ENCODE assay signal across 7 mouse cellular contexts in genomic region chr13:23516822-23517602, GRCm38 (mm10). TPM values are rescaled to one million over a fixed set of nuclear protein-coding genes. Genes with fewer than 3 reads are reported as not detected.
A peak's percentile ranks its signal among the peaks of the same experiment; 100 is the strongest.
DNase-seq lines count a peak whose midpoint lies in the region; ATAC-seq and TF ChIP-seq lines count a peak whose summit lies in the region.

No protein-coding gene starts in this region.

- under 1% methylated on average over 19 of the region's 19 CpGs for WGBS in hindbrain, embryonic 15.5 days
- under 1% methylated on average over 19 of the region's 19 CpGs for WGBS in small intestine, adult 2 months

- H3K27me3 ChIP-seq in hindbrain, embryonic 15.5 days = no peaks in the 10 kb centered on the region
- no peaks in the 10 kb centered on the region for H3K27me3 ChIP-seq in small intestine, adult 2 months (ENCODE audit: control insufficient read depth, insufficient read depth, low read length)

- intact Hi-C loops in left cerebral cortex, postnatal 25 days (cut with DNase I) = loop anchor here (1.0 to 10.0 kb wide), 4 partner anchors 80 to 1572 kb away; partner anchors contain the start of genes Zfp184 and Zfp322a

- H3K9ac ChIP-seq in hindbrain, embryonic 15.5 days = peak overlapping the region; percentile 29; the same call in 1 of the 2 replicates

- no peak for TF ChIP-seq CTCF in small intestine, adult 2 months (IDR thresholded peaks at IDR 0.05; ENCODE audit: extremely low read depth, insufficient read length, insufficient replicate concordance, low read depth, low read length)

- TF ChIP-seq POLR2A in small intestine, adult 2 months (IDR thresholded peaks at IDR 0.05; ENCODE audit: low read depth, low read length) = no peak

- peak; percentile 78 for DNase-seq in R1 (ENCODE audit: low read depth, low spot score)
- DNase-seq in cerebellum, adult 9-11 months = peak; percentile 60
- peak; percentile 68 for DNase-seq in gastrocnemius, adult 18-20 months (ENCODE audit: low spot score)
- peak; percentile 75 to 86 for DNase-seq in left cerebral cortex, postnatal 25 days (ENCODE audit: low spot score in 2 of 2)

- no peaks in the 10 kb centered on the region for H3K9me3 ChIP-seq in hindbrain, embryonic 15.5 days

- H3K27ac ChIP-seq in hindbrain, embryonic 15.5 days (replicated peaks) = peak overlapping the region; percentile 58; the same call in 1 of the 2 replicates
- peak overlapping the region; percentile 61; the same call in 1 of the 2 replicates for H3K27ac ChIP-seq in small intestine, adult 2 months (ENCODE audit: insufficient read depth, low read depth, low read length)

- H3K36me3 ChIP-seq in hindbrain, embryonic 15.5 days = no peaks in the 10 kb centered on the region
- no peaks in the 10 kb centered on the region for H3K36me3 ChIP-seq in small intestine, adult 2 months (ENCODE audit: control insufficient read depth, insufficient read depth, low read length)

- peak; percentile 57; the same call in 1 of the 2 replicates for ATAC-seq in hindbrain, embryonic 15.5 days (ENCODE audit: low FRiP score, low read depth)
- ATAC-seq in megakaryocyte-erythroid progenitor cell, adult 5-6 weeks (replicated peaks; ENCODE audit: low FRiP score, low TSS enrichment, poor library complexity, severe bottlenecking) = 0 out of 2 replicates have a peak, but pooled peaks have one; percentile 32

- peak overlapping the region; percentile 56 for H3K4me3 ChIP-seq in hindbrain, embryonic 15.5 days
- peak overlapping the region; percentile 64 for H3K4me3 ChIP-seq in small intestine, adult 2 months (ENCODE audit: low read depth, low read length)

- H3K4me1 ChIP-seq in hindbrain, embryonic 15.5 days (replicated peaks) = peaks cover 17% of the 10 kb centered on the region
- 0 out of 2 replicates have a peak, but pooled peaks cover 2% of the 10 kb centered on the region for H3K4me1 ChIP-seq in small intestine, adult 2 months (ENCODE audit: control insufficient read depth, insufficient read depth, insufficient read length, low read length)

- H3K4me2 ChIP-seq in hindbrain, embryonic 15.5 days = peak overlapping the region; percentile 91

RNA-seq across cellular contexts. Expression of gene Hist1h4h, which starts 13.8 kb away (rescaled TPM):
- total RNA-seq in gastrocnemius, adult 18-20 months (2021) = 100 to 1,000 TPM; 149 to 163 TPM
- 1.7 and 2.7 TPM in 2 replicates for polyA plus RNA-seq in hindbrain, embryonic 15.5 days (2015; fragmentation: Nextera tagmentation; extraction: Ambion mirVana)
- total RNA-seq in left cerebral cortex, postnatal 25 days (2021) = 100 to 1,000 TPM; 300 to 349 TPM
- 115 and 209 TPM in 2 replicates for total RNA-seq in megakaryocyte-erythroid progenitor cell, adult 5-6 weeks (2014; fragmentation: Nextera tagmentation)
- total RNA-seq in megakaryocyte-erythroid progenitor cell, adult 5-6 weeks (2017) = 683 and 1,187 TPM in 2 replicates
- polyA plus RNA-seq in small intestine, adult 2 months (2012; rRNA removed) = 39.6 and 71.6 TPM in 2 replicates

RNA-seq across cellular contexts. Expression of gene Hist1h2af, which starts 16.7 kb away (rescaled TPM):
- total RNA-seq in gastrocnemius, adult 18-20 months (2021) = 1 to 10 TPM in 1 of 2 experiments, under 1 TPM in 1; 0.73 to 1.9 TPM
- 0.82 and 2.1 TPM in 2 replicates for polyA plus RNA-seq in hindbrain, embryonic 15.5 days (2015; fragmentation: Nextera tagmentation; extraction: Ambion mirVana)
- 1 to 10 TPM; 1.6 to 3.9 TPM for total RNA-seq in left cerebral cortex, postnatal 25 days (2021)
- total RNA-seq in megakaryocyte-erythroid progenitor cell, adult 5-6 weeks (2014; fragmentation: Nextera tagmentation) = 41.1 and 66.5 TPM in 2 replicates
- total RNA-seq in megakaryocyte-erythroid progenitor cell, adult 5-6 weeks (2017) = 1,297 and 1,759 TPM in 2 replicates
- polyA plus RNA-seq in small intestine, adult 2 months (2012; rRNA removed) = 631 and 1,420 TPM in 2 replicates

RNA-seq across cellular contexts. Expression of gene Hist1h3g, which starts 18.2 kb away (rescaled TPM):
- total RNA-seq in gastrocnemius, adult 18-20 months (2021) = under 1 TPM; 0.55 to 0.57 TPM
- polyA plus RNA-seq in hindbrain, embryonic 15.5 days (2015; fragmentation: Nextera tagmentation; extraction: Ambion mirVana) = 0.85 and 1.2 TPM in 2 replicates
- 1 to 10 TPM; 3.1 to 4.6 TPM for total RNA-seq in left cerebral cortex, postnatal 25 days (2021)
- 189 and 293 TPM in 2 replicates for total RNA-seq in megakaryocyte-erythroid progenitor cell, adult 5-6 weeks (2014; fragmentation: Nextera tagmentation)
- total RNA-seq in megakaryocyte-erythroid progenitor cell, adult 5-6 weeks (2017) = 189 and 625 TPM in 2 replicates
- polyA plus RNA-seq in small intestine, adult 2 months (2012; rRNA removed) = 43.4 and 65.8 TPM in 2 replicates

RNA-seq across cellular contexts. Expression of gene Hist1h2bh, which starts 26.2 kb away (rescaled TPM):
- 1 to 10 TPM; 1.0 to 1.1 TPM for total RNA-seq in gastrocnemius, adult 18-20 months (2021)
- polyA plus RNA-seq in hindbrain, embryonic 15.5 days (2015; fragmentation: Nextera tagmentation; extraction: Ambion mirVana) = 0.17 and 0.19 TPM in 2 replicates
- under 1 TPM; 0.57 to 0.87 TPM for total RNA-seq in left cerebral cortex, postnatal 25 days (2021)
- total RNA-seq in megakaryocyte-erythroid progenitor cell, adult 5-6 weeks (2014; fragmentation: Nextera tagmentation) = 31.9 and 110 TPM in 2 replicates
- 85.7 and 165 TPM in 2 replicates for total RNA-seq in megakaryocyte-erythroid progenitor cell, adult 5-6 weeks (2017)
- 2.4 and 5.1 TPM in 2 replicates for polyA plus RNA-seq in small intestine, adult 2 months (2012; rRNA removed)

RNA-seq across cellular contexts. Expression of gene Hist1h3f, which starts 26.8 kb away (rescaled TPM):
- total RNA-seq in gastrocnemius, adult 18-20 months (2021) = 1 to 10 TPM; 3.0 to 4.8 TPM
- 0.21 and 0.62 TPM in 2 replicates for polyA plus RNA-seq in hindbrain, embryonic 15.5 days (2015; fragmentation: Nextera tagmentation; extraction: Ambion mirVana)
- 10 to 100 TPM; 16.0 to 17.8 TPM for total RNA-seq in left cerebral cortex, postnatal 25 days (2021)
- 31.6 and 53.6 TPM in 2 replicates for total RNA-seq in megakaryocyte-erythroid progenitor cell, adult 5-6 weeks (2014; fragmentation: Nextera tagmentation)
- total RNA-seq in megakaryocyte-erythroid progenitor cell, adult 5-6 weeks (2017) = 69.9 and 132 TPM in 2 replicates
- polyA plus RNA-seq in small intestine, adult 2 months (2012; rRNA removed) = 9.6 and 13.1 TPM in 2 replicates

Comparison
In these comparisons a context has a peak if more than half of its experiments do, and no peak if none do; other contexts are left out.
1. Peak in every context shown above with its lines: DNase-seq, ATAC-seq, H3K4me3 ChIP-seq and H3K27ac ChIP-seq.
2. RNA of gene Hist1h2af, which starts 16.7 kb away (total RNA-seq): 41.1 to 1,759 TPM in megakaryocyte-erythroid progenitor cell, adult 5-6 weeks; 1.6 to 3.9 TPM in left cerebral cortex, postnatal 25 days and 0.73 to 1.9 TPM in gastrocnemius, adult 18-20 months; every median in the first group is over 4 times any median in the second.
3. RNA of gene Hist1h3g, which starts 18.2 kb away (total RNA-seq): 189 to 625 TPM in megakaryocyte-erythroid progenitor cell, adult 5-6 weeks; 3.1 to 4.6 TPM in left cerebral cortex, postnatal 25 days and 0.55 to 0.57 TPM in gastrocnemius, adult 18-20 months; every median in the first group is over 10 times any median in the second.